Mouse (Mus musculus) spleen, postnatal 4 days (tissue): ENCODE data around the gene Ttc39b.

Experiments used
- DNase-seq, 2 experiments: peaks; one replicate each; pipeline ENCODE4 v3.0.0; 2022; ENCODE audit warnings: low spot score in 2 of 2

Gene Ttc39b

GRCm38 (mm10) chr4:83232315-83232880, 91.7 kb downstream of the Ttc39b start:
- DNase-seq, result no peak

- no peak for DNase-seq
These were observed 95.3 kb downstream of the Ttc39b start for GRCm38 (mm10) chr4:83228664-83229283.

- DNase-seq, result no peak
These were observed 96.0 kb downstream of the Ttc39b start for GRCm38 (mm10) chr4:83228073-83228472.

- no peak for DNase-seq
These were observed 98.3 kb downstream of the Ttc39b start for GRCm38 (mm10) chr4:83225633-83226360.

- no peak for DNase-seq
These were observed 99.8 kb downstream of the Ttc39b start for GRCm38 (mm10) chr4:83224242-83224641.

- DNase-seq, result no peak
These were observed 100.9 kb downstream of the Ttc39b start for GRCm38 (mm10) chr4:83223197-83223596.

- DNase-seq, result no peak
These were observed 103.1 kb downstream of the Ttc39b start for GRCm38 (mm10) chr4:83220761-83221557.

- no peak for DNase-seq
These were observed 104.8 kb downstream of the Ttc39b start for GRCm38 (mm10) chr4:83219253-83219652.

GRCm38 (mm10) chr4:83217128-83217527, 106.9 kb downstream of the Ttc39b start:
- no peak for DNase-seq

GRCm38 (mm10) chr4:83216381-83216780, 107.7 kb downstream of the Ttc39b start:
- no peak for DNase-seq

GRCm38 (mm10) chr4:83215776-83216175, 108.3 kb downstream of the Ttc39b start:
- DNase-seq, result no peak

- DNase-seq, result no peak
These were observed 109.1 kb downstream of the Ttc39b start for GRCm38 (mm10) chr4:83214822-83215558.

- no peak for DNase-seq
These were observed 110.3 kb downstream of the Ttc39b start for GRCm38 (mm10) chr4:83213752-83214151.

- no peak for DNase-seq
These were observed 112.3 kb downstream of the Ttc39b start for GRCm38 (mm10) chr4:83211709-83212108.

GRCm38 (mm10) chr4:83210437-83210836, 113.6 kb downstream of the Ttc39b start:
- DNase-seq, result no peak

- DNase-seq, result no peak
These were observed 117.1 kb downstream of the Ttc39b start for GRCm38 (mm10) chr4:83206803-83207586.

- DNase-seq, result no peak
These were observed 117.6 kb downstream of the Ttc39b start for GRCm38 (mm10) chr4:83206416-83206802.

GRCm38 (mm10) chr4:83199391-83199790, 124.7 kb downstream of the Ttc39b start:
- DNase-seq, result no peak

GRCm38 (mm10) chr4:83198123-83198522, 125.9 kb downstream of the Ttc39b start:
- DNase-seq, result no peak

- DNase-seq, result no peak
These were observed 134.3 kb downstream of the Ttc39b start for GRCm38 (mm10) chr4:83189736-83190135.

GRCm38 (mm10) chr4:83187324-83187723, 136.7 kb downstream of the Ttc39b start:
- DNase-seq, result no peak
